Mouse (Mus musculus) limb, embryonic 14.5 days (tissue): ENCODE results near the gene Zdhhc19. TPM values are rescaled to one million over a fixed set of nuclear protein-coding genes. Genes with fewer than 3 reads are reported as not detected.

Source experiments
- ATAC-seq: fragments of 200-750 bp; cut with Nextera tagmentation; 2 replicates; pipeline ENCODE4 v1.8.0; 2017; ENCODE audit warnings: low read depth, moderate number of reproducible peaks, moderate TSS enrichment; ENCODE audit not compliant: low FRiP score
- DNase-seq: peaks from one replicate; pipeline ENCODE4 v3.0.0-alpha.2; 2015; ENCODE audit warnings: low spot score
- H3K27ac ChIP-seq: fragments of 300-500 bp; sonication (generic); replicated peaks from 2 replicates; pipeline ENCODE4 v1.5.1; 2014; ENCODE audit warnings: low read depth, mild to moderate bottlenecking, low read length, moderate library complexity, mixed read lengths
- H3K27me3 ChIP-seq: fragments of 300-500 bp; sonication (generic); 2 replicates; pipeline ENCODE4 v1.6.1; 2014; ENCODE audit warnings: low read length, mixed read lengths; ENCODE audit not compliant: control insufficient read depth, insufficient read depth
- H3K36me3 ChIP-seq: fragments of 300-500 bp; sonication (generic); 2 replicates; pipeline ENCODE4 v1.6.1; 2014; ENCODE audit warnings: mild to moderate bottlenecking, low read length, moderate library complexity, mixed read lengths; ENCODE audit not compliant: control insufficient read depth, insufficient read depth
- H3K4me1 ChIP-seq: fragments of 300-500 bp; sonication (generic); 2 replicates; pipeline ENCODE4 v1.6.1; 2014; ENCODE audit warnings: antibody characterized with exemption, low read length, mixed read lengths; ENCODE audit not compliant: control insufficient read depth, insufficient read depth
- H3K4me2 ChIP-seq: fragments of 300-500 bp; sonication (generic); replicated peaks from 2 replicates; pipeline ENCODE4 v1.6.1; 2014; ENCODE audit warnings: low read depth, mild to moderate bottlenecking, low read length, moderate library complexity; ENCODE audit not compliant: severe bottlenecking
- H3K4me3 ChIP-seq: fragments of 300-500 bp; sonication (generic); replicated peaks from 2 replicates; pipeline ENCODE4 v1.5.1; 2014; ENCODE audit warnings: low read length
- H3K9ac ChIP-seq: fragments of 300-500 bp; sonication (generic); 2 replicates; pipeline ENCODE4 v1.6.1; 2014; ENCODE audit warnings: mild to moderate bottlenecking, low read depth, low read length, moderate library complexity; ENCODE audit not compliant: severe bottlenecking
- H3K9me3 ChIP-seq: fragments of 300-500 bp; sonication (generic); 2 replicates; pipeline ENCODE4 v1.6.1; 2016; ENCODE audit warnings: low read length; ENCODE audit not compliant: control insufficient read depth
- POLR2A ChIP-seq: fragments of 200-500 bp; IDR thresholded peaks from 2 replicates; pipeline ENCODE4 v1.8.0; 2012; ENCODE audit warnings: inconsistent platforms, mild to moderate bottlenecking, moderate library complexity, borderline replicate concordance; ENCODE audit not compliant: insufficient read depth, insufficient read length; ENCODE audit errors: extremely low read depth
- WGBS: fragments of 180-500 bp; shearing (Covaris S2); extraction: QIAGEN DNeasy Blood & Tissue Kit; methylation state at CpG from one replicate; pipeline ENCODE4 v1.1.7; 2014; 5-methylcytosine and 5-hydroxymethylcytosine counted together
- polyA plus RNA-seq, 2 experiments: library from polyadenylated mRNA; depleted of rRNA in 1 of 2; stranded (reverse) in 1 of 2; unstranded in 1 of 2; fragments of >200 nt; fragmentation: Nextera tagmentation in 1 of 2; extraction: Ambion mirVana in 1 of 2; gene quantifications; 2 replicates each; pipeline versions ENCODE4 v1.2.1 to v1.2.3; 2012 to 2014

Gene Zdhhc19
- polyA plus RNA-seq, 2 experiments = not detected

- WGBS = 81% methylated on average over 7 of the region's 7 CpGs
- TF ChIP-seq POLR2A = no peak
- no peaks in the 10 kb centered on the region for H3K9me3 ChIP-seq
- DNase-seq = no peak
- 0 out of 2 replicates have a peak, but pooled peaks cover 8% of the 10 kb centered on the region for H3K4me1 ChIP-seq
- H3K27me3 ChIP-seq = no peaks in the 10 kb centered on the region
- no peaks in the 10 kb centered on the region for H3K36me3 ChIP-seq
- ATAC-seq = 0 out of 2 replicates have a peak, but pooled peaks have one; percentile 31
- no peak overlapping the region for H3K4me2 ChIP-seq
- no peak overlapping the region for H3K9ac ChIP-seq
- no peak overlapping the region for H3K27ac ChIP-seq
- H3K4me3 ChIP-seq = no peak overlapping the region
Measured at GRCm38 (mm10) chr16:32506868-32507267, 10.8 kb downstream of the Zdhhc19 start.

- no peak for ATAC-seq
- H3K36me3 ChIP-seq = no peaks in the 10 kb centered on the region
- 0 out of 2 replicates have a peak, but pooled peaks cover 8% of the 10 kb centered on the region for H3K4me1 ChIP-seq
- TF ChIP-seq POLR2A = no peak
- H3K9ac ChIP-seq = no peak overlapping the region
- H3K9me3 ChIP-seq = no peaks in the 10 kb centered on the region
- no peak for DNase-seq
- no peak overlapping the region for H3K4me3 ChIP-seq
- no peak overlapping the region for H3K27ac ChIP-seq
- H3K4me2 ChIP-seq = no peak overlapping the region
- no peaks in the 10 kb centered on the region for H3K27me3 ChIP-seq
- 20% methylated on average over 9 of the region's 9 CpGs for WGBS
Measured at GRCm38 (mm10) chr16:32507407-32507806, 11.3 kb downstream of the Zdhhc19 start.

GRCm38 (mm10) chr16:32508035-32508434 is 12.0 kb downstream of the Zdhhc19 start:
- 82% methylated on average over 5 of the region's 5 CpGs for WGBS
- ATAC-seq = no peak
- Histone ChIP-seq H3K4me3 (no peak overlapping the region), H3K36me3 (no peaks in the 10 kb centered on the region), H3K27me3 (no peaks in the 10 kb centered on the region), H3K4me1 (peaks cover 11% of the 10 kb centered on the region; the same call in 1 of the 2 replicates), H3K4me2 (no peak overlapping the region), H3K9me3 (no peaks in the 10 kb centered on the region), H3K27ac (no peak overlapping the region), H3K9ac (no peak overlapping the region)
- DNase-seq = no peak
- no peak for TF ChIP-seq POLR2A

GRCm38 (mm10) chr16:32508506-32509065 is 12.5 kb downstream of the Zdhhc19 start:
- Histone ChIP-seq H3K27ac (no peak overlapping the region), H3K9ac (no peak overlapping the region), H3K4me2 (no peak overlapping the region)

GRCm38 (mm10) chr16:32509066-32509942 is 13.2 kb downstream of the Zdhhc19 start:
- Histone ChIP-seq H3K4me3 (no peak overlapping the region), H3K9ac (no peak overlapping the region), H3K27ac (no peak overlapping the region), H3K9me3 (no peaks in the 10 kb centered on the region), H3K4me1 (peaks cover 13% of the 10 kb centered on the region; the same call in 1 of the 2 replicates), H3K36me3 (no peaks in the 10 kb centered on the region), H3K27me3 (no peaks in the 10 kb centered on the region), H3K4me2 (no peak overlapping the region)
- WGBS = 61% methylated on average over 9 of the region's 9 CpGs
- no peak for ATAC-seq
- no peak for TF ChIP-seq POLR2A
- no peak for DNase-seq

More at GRCm38 (mm10) chr16:32508506-32509065, 12.5 kb downstream of the Zdhhc19 start:
- DNase-seq (no peak), ATAC-seq (no peak)
- Histone ChIP-seq H3K4me1 (peaks cover 13% of the 10 kb centered on the region; the same call in 1 of the 2 replicates), H3K9me3 (no peaks in the 10 kb centered on the region), H3K36me3 (no peaks in the 10 kb centered on the region), H3K27me3 (no peaks in the 10 kb centered on the region), H3K4me3 (no peak overlapping the region)
- 33% methylated on average over 3 of the region's 3 CpGs for WGBS
- no peak for TF ChIP-seq POLR2A
